Mouse (Mus musculus): Measurements from ENCODE around the gene Kcnq1. TPM values are rescaled to one million over a fixed set of nuclear protein-coding genes. Genes with fewer than 3 reads are reported as not detected.

Gene Kcnq1
- polyA plus RNA-seq, 1 experiment from 2014 or later, result 10.5 TPM

DNA sequence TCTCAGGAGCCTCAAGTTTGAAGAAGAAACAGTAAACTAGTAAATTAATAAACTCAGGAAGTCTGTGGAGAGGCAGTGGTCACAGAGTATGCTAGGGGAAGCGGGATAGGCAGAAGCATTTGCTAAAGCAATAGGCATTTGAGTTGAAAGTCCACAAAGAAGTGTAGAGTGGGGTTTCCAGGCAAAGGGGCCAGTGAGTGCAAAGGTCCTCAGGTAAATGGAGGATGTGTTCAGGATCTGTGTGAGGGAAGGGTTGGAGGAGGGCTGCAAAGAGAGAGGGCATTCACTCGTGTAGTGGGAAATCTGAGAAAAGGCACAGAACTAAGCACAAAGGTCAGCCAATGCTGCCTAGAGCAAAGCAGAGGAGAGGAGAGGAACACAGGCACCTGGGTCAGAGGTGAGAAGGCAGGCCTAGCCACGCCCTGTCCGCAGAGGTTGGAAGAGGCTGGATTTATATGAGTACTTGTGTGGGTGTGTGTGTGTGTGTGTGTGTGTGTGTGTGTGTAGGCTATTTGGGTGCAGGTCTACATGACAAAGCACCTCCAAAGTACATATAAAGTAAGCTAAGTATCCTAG is 313.5 kb downstream of the Kcnq1 start:
- ATAC-seq, result peak; percentile 87
- no peak overlapping the region for H3K4me3 ChIP-seq (ENCODE audit: low read depth, low read length)
- H3K4me2 ChIP-seq (replicated peaks; ENCODE audit: low read depth), result no peak overlapping the region
- WGBS, result 38% methylated on average over 4 of the region's 4 CpGs
- no peaks in the 10 kb centered on the region for H3K36me3 ChIP-seq (ENCODE audit: control insufficient read depth, insufficient read depth)
- H3K4me1 ChIP-seq (replicated peaks; ENCODE audit: control insufficient read depth, insufficient read depth, low read length), result peaks cover 14% of the 10 kb centered on the region
- peak overlapping the region; percentile 17 for H3K27ac ChIP-seq (ENCODE audit: low read depth, low read length)
- no peak overlapping the region for H3K9ac ChIP-seq (ENCODE audit: low read depth, low read length)
- H3K27me3 ChIP-seq (replicated peaks; ENCODE audit: control insufficient read depth, insufficient read depth, low read length), result no peaks in the 10 kb centered on the region
- no peaks in the 10 kb centered on the region for H3K9me3 ChIP-seq (ENCODE audit: control insufficient read depth)
- TF ChIP-seq CTCF (IDR thresholded peaks at IDR 0.05; ENCODE audit: low read depth), result no peak

DNA sequence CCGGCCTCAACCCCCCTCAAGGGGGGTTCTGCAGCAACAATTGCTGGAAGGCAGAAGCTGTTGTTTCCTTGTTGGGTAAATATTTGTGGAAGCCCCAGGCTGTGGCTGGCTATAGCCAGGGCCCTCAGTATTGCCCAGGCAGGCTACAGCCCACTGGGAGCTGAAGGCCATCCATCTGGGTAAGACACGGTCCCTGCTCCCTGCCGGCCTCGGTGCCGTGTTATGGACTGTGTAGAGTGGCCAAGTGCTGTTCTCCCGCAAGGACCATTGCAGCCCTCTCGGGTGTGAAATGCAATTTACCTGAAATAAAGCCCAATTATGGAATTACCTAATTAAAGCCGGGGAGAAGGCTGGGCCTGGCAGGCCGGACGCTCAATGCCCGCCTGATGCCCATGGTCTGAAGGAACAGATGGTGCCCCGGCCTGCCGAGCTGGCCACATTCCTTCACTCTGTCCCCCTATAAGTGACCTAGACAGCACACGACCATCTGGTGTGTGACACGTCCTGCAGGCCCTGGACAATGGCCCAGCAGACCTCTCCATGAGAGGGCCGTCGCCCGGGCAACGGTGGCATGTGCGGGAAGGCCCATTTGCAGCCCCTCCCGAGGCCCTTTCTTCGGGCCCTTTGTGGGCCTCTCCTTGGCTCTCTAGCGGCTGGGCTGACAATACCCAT is 322.1 kb downstream of the Kcnq1 start:
- no peak overlapping the region for H3K9ac ChIP-seq (ENCODE audit: low read depth, low read length)
- WGBS, result 58% methylated on average over 23 of the region's 23 CpGs
- no peaks in the 10 kb centered on the region for H3K9me3 ChIP-seq (ENCODE audit: control insufficient read depth)
- no peaks in the 10 kb centered on the region; the same call in 1 of the 2 replicates for H3K36me3 ChIP-seq (ENCODE audit: control insufficient read depth, insufficient read depth)
- no peak overlapping the region for H3K27ac ChIP-seq (ENCODE audit: low read depth, low read length)
- no peak for TF ChIP-seq CTCF (IDR thresholded peaks at IDR 0.05; ENCODE audit: low read depth)
- H3K27me3 ChIP-seq (replicated peaks; ENCODE audit: control insufficient read depth, insufficient read depth, low read length), result no peaks in the 10 kb centered on the region
- no peak overlapping the region for H3K4me2 ChIP-seq (replicated peaks; ENCODE audit: low read depth)
- no peak for ATAC-seq
- no peaks in the 10 kb centered on the region for H3K4me1 ChIP-seq (replicated peaks; ENCODE audit: control insufficient read depth, insufficient read depth, low read length)
- H3K4me3 ChIP-seq (ENCODE audit: low read depth, low read length), result no peak overlapping the region

DNA sequence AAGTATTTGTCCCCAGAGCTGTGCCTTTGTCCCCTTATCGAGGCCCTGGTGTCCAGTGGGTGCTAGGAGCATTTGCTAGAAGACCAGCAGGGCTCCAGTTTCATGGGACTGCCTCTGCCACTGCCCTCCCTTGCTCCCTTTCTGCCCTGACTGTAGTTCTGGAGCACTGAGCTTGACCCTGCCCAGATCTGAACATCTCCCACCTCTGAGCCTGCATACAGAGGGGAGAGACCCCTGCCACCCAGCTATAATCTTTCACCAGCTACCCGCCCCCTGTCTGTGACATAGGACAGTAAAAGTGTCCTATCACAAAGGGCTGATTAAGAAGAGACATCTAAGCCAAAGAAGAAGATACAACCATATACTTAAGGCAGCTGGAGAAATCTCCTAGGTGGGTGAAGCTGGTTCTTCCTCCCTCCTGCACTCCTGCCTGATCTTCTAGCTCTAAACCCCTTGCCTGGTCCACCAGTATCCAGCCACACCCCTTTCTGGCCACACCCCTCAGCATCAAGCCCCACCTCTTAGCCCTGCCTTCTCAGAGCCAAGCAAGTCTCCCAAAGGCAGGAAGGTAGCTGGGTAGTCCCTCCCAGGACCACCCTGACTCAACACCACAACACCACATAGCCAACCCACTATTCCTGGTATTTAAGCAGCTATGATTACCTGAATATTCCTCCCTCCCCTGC is 322.8 kb downstream of the Kcnq1 start:
- 67% methylated on average over 2 of the region's 2 CpGs for WGBS
- no peak for TF ChIP-seq CTCF (IDR thresholded peaks at IDR 0.05; ENCODE audit: low read depth)
- no peak overlapping the region for H3K9ac ChIP-seq (ENCODE audit: low read depth, low read length)
- H3K27ac ChIP-seq (ENCODE audit: low read depth, low read length), result no peak overlapping the region
- ATAC-seq, result no peak
- H3K4me3 ChIP-seq (ENCODE audit: low read depth, low read length), result no peak overlapping the region
- no peaks in the 10 kb centered on the region for H3K27me3 ChIP-seq (replicated peaks; ENCODE audit: control insufficient read depth, insufficient read depth, low read length)
- no peaks in the 10 kb centered on the region; the same call in 1 of the 2 replicates for H3K36me3 ChIP-seq (ENCODE audit: control insufficient read depth, insufficient read depth)
- no peaks in the 10 kb centered on the region for H3K4me1 ChIP-seq (replicated peaks; ENCODE audit: control insufficient read depth, insufficient read depth, low read length)
- no peak overlapping the region for H3K4me2 ChIP-seq (replicated peaks; ENCODE audit: low read depth)
- H3K9me3 ChIP-seq (ENCODE audit: control insufficient read depth), result no peaks in the 10 kb centered on the region

DNA sequence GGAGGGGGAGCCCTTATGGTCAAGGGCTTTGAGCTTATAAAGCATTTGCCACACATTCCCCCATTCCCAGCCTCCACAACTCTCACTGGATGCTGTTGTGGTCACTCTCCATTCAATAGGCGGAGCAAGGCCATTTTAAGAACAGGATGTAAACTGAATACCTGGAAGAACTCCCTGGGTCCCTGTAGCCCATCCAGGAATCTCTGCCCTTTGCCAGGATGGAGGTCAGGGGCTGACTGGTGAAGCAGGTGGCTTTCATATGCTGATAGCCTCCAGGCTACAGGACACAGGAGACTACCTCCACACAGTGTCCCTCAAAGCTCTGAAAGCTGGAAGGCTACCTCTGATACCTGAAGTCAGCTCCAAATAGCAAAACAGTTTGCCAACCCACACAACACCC is 326.5 kb downstream of the Kcnq1 start:
- no peak overlapping the region for H3K4me2 ChIP-seq (replicated peaks; ENCODE audit: low read depth)
- H3K9ac ChIP-seq (ENCODE audit: low read depth, low read length), result no peak overlapping the region
- H3K4me3 ChIP-seq (ENCODE audit: low read depth, low read length), result no peak overlapping the region
- H3K36me3 ChIP-seq (ENCODE audit: control insufficient read depth, insufficient read depth), result no peaks in the 10 kb centered on the region
- H3K27ac ChIP-seq (ENCODE audit: low read depth, low read length), result no peak overlapping the region
- WGBS, result 95% methylated on average over 1 of the region's 1 CpGs
- TF ChIP-seq CTCF (IDR thresholded peaks at IDR 0.05; ENCODE audit: low read depth), result no peak
- H3K4me1 ChIP-seq (replicated peaks; ENCODE audit: control insufficient read depth, insufficient read depth, low read length), result no peaks in the 10 kb centered on the region
- H3K27me3 ChIP-seq (replicated peaks; ENCODE audit: control insufficient read depth, insufficient read depth, low read length), result 0 out of 2 replicates have a peak, but pooled peaks cover 2% of the 10 kb centered on the region
- no peaks in the 10 kb centered on the region for H3K9me3 ChIP-seq (ENCODE audit: control insufficient read depth)
- ATAC-seq, result no peak

GRCm38 (mm10) chr7:143433331-143433730 is 327.2 kb downstream of the Kcnq1 start:
- no peaks in the 10 kb centered on the region for H3K4me1 ChIP-seq (replicated peaks; ENCODE audit: control insufficient read depth, insufficient read depth, low read length)
- H3K9me3 ChIP-seq (ENCODE audit: control insufficient read depth), result no peaks in the 10 kb centered on the region
- H3K9ac ChIP-seq (ENCODE audit: low read depth, low read length), result no peak overlapping the region
- ATAC-seq, result no peak
- H3K4me3 ChIP-seq (ENCODE audit: low read depth, low read length), result no peak overlapping the region
- H3K27ac ChIP-seq (ENCODE audit: low read depth, low read length), result no peak overlapping the region
- WGBS, result 73% methylated on average over 7 of the region's 7 CpGs
- 0 out of 2 replicates have a peak, but pooled peaks cover 7% of the 10 kb centered on the region for H3K27me3 ChIP-seq (replicated peaks; ENCODE audit: control insufficient read depth, insufficient read depth, low read length)
- H3K4me2 ChIP-seq (replicated peaks; ENCODE audit: low read depth), result no peak overlapping the region
- H3K36me3 ChIP-seq (ENCODE audit: control insufficient read depth, insufficient read depth), result no peaks in the 10 kb centered on the region
- no peak for TF ChIP-seq CTCF (IDR thresholded peaks at IDR 0.05; ENCODE audit: low read depth)

- Histone ChIP-seq H3K4me3 (ENCODE audit: low read depth, low read length) (peak overlapping the region; percentile 50), H3K27me3 (replicated peaks; ENCODE audit: control insufficient read depth, insufficient read depth, low read length) (peaks cover 10% of the 10 kb centered on the region; the same call in 1 of the 2 replicates), H3K4me2 (replicated peaks; ENCODE audit: low read depth) (peak overlapping the region; percentile 84), H3K9ac (ENCODE audit: low read depth, low read length) (peak overlapping the region; percentile 51), H3K27ac (ENCODE audit: low read depth, low read length) (no peak overlapping the region), H3K4me1 (replicated peaks; ENCODE audit: control insufficient read depth, insufficient read depth, low read length) (no peaks in the 10 kb centered on the region), H3K36me3 (ENCODE audit: control insufficient read depth, insufficient read depth) (no peaks in the 10 kb centered on the region), H3K9me3 (ENCODE audit: control insufficient read depth) (no peaks in the 10 kb centered on the region)
- ATAC-seq, result 0 out of 2 replicates have a peak, but pooled peaks have one; percentile 22
- TF ChIP-seq CTCF (IDR thresholded peaks at IDR 0.05; ENCODE audit: low read depth), result no peak
- 30% methylated on average over 17 of the region's 18 CpGs for WGBS
These were observed 331.2 kb downstream of the Kcnq1 start for GRCm38 (mm10) chr7:143437231-143437893.
